Mouse (Mus musculus) intestine, postnatal 0 days (tissue): Measurements from ENCODE around the gene Tprn. TPM values are rescaled to one million over a fixed set of nuclear protein-coding genes. Genes with fewer than 3 reads are reported as not detected.

Experiments used
- ATAC-seq: fragments of 200-750 bp; cut with Nextera tagmentation; 2 replicates; pipeline ENCODE4 v1.8.0; 2017; ENCODE audit warnings: mild to moderate bottlenecking, moderate TSS enrichment, moderate library complexity
- H3K27ac ChIP-seq: fragments of 300-500 bp; sonication (generic); 2 replicates; pipeline ENCODE4 v1.5.1; 2014; ENCODE audit warnings: mild to moderate bottlenecking, low read depth, low read length, moderate library complexity
- H3K27me3 ChIP-seq: fragments of 300-500 bp; sonication (generic); replicated peaks from 2 replicates; pipeline ENCODE4 v1.6.1; 2014; ENCODE audit warnings: low read length, mixed read lengths; ENCODE audit not compliant: control insufficient read depth, insufficient read depth
- H3K36me3 ChIP-seq: fragments of 300-500 bp; sonication (generic); 2 replicates; pipeline ENCODE4 v1.6.1; 2014; ENCODE audit warnings: mild to moderate bottlenecking, moderate library complexity; ENCODE audit not compliant: control insufficient read depth, insufficient read depth
- H3K4me1 ChIP-seq: fragments of 300-500 bp; sonication (generic); replicated peaks from 2 replicates; pipeline ENCODE4 v1.6.1; 2014; ENCODE audit warnings: antibody characterized with exemption, low read length, mixed read lengths; ENCODE audit not compliant: control insufficient read depth, insufficient read depth
- H3K4me2 ChIP-seq: fragments of 300-500 bp; sonication (generic); replicated peaks from 2 replicates; pipeline ENCODE4 v1.6.1; 2014; ENCODE audit warnings: low read depth, mild to moderate bottlenecking, moderate library complexity
- H3K4me3 ChIP-seq: fragments of 300-500 bp; sonication (generic); 2 replicates; pipeline ENCODE4 v1.5.1; 2014; ENCODE audit warnings: low read depth, low read length
- H3K9ac ChIP-seq: fragments of 300-500 bp; sonication (generic); 2 replicates; pipeline ENCODE4 v1.6.1; 2014; ENCODE audit warnings: mild to moderate bottlenecking, low read depth, low read length
- H3K9me3 ChIP-seq: fragments of 300-500 bp; sonication (generic); 2 replicates; pipeline ENCODE4 v1.6.1; 2016; ENCODE audit warnings: mixed run types; ENCODE audit not compliant: control insufficient read depth
- CTCF ChIP-seq: sonication (generic); IDR thresholded peaks from 2 replicates; pipeline ENCODE4 v1.5.1; 2016; ENCODE audit warnings: low read depth, mild to moderate bottlenecking, control low read depth, antibody characterized with exemption, moderate library complexity
- WGBS: fragments of 180-500 bp; shearing (Covaris S2); extraction: QIAGEN DNeasy Blood & Tissue Kit; methylation state at CpG from one replicate; pipeline ENCODE4 v1.1.7; 2014; 5-methylcytosine and 5-hydroxymethylcytosine counted together
- polyA plus RNA-seq: library from polyadenylated mRNA; unstranded; fragments of >200 nt; fragmentation: Nextera tagmentation; extraction: Ambion mirVana; gene quantifications from 2 replicates; pipeline ENCODE4 v1.2.1, GENCODE M21; 2015

Tprn gene
- polyA plus RNA-seq, 1 experiment from 2014 or later = 62.0 TPM

DNA sequence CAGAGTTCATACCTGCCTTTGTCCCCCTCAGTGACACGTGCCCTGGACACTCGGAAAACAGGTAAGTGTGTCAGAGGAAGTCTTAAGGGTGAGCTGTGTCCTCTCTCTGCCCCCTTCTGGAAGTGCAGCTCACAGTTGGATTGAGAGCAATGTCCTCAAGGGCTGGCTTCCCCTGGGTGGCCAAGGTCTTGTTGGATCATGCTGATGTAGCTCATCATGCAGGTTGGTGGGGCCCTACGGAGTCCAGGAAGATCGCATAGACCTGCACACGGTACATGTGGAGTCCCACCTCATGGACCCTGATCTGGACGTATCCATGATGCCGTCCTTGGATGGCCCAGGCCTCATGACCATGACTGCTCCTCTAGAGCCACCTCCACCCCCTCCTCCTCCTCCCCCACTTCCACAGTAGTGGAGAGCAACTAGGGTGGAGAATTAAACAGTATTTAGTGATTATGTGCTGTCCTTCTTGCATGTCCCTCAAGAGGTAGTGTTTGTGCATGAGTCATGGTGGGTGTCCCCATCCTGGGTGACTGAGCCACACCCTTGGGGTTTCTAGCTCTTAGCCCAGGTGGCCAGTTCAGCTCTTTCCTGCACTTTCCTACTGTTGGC lies 26.4 kb downstream of the Tprn start:
- WGBS = 85% methylated on average over 7 of the region's 7 CpGs
- H3K4me2 ChIP-seq = no peak overlapping the region
- 0 out of 2 replicates have a peak, but pooled peaks have one; percentile 28 for TF ChIP-seq CTCF
- no peaks in the 10 kb centered on the region for H3K9me3 ChIP-seq
- no peak overlapping the region for H3K4me3 ChIP-seq
- no peak overlapping the region for H3K27ac ChIP-seq
- H3K27me3 ChIP-seq = peaks cover 45% of the 10 kb centered on the region
- H3K9ac ChIP-seq = no peak overlapping the region
- H3K36me3 ChIP-seq = peaks cover 16% of the 10 kb centered on the region
- ATAC-seq = no peak
- H3K4me1 ChIP-seq = peaks cover 19% of the 10 kb centered on the region; the same call in 1 of the 2 replicates

DNA sequence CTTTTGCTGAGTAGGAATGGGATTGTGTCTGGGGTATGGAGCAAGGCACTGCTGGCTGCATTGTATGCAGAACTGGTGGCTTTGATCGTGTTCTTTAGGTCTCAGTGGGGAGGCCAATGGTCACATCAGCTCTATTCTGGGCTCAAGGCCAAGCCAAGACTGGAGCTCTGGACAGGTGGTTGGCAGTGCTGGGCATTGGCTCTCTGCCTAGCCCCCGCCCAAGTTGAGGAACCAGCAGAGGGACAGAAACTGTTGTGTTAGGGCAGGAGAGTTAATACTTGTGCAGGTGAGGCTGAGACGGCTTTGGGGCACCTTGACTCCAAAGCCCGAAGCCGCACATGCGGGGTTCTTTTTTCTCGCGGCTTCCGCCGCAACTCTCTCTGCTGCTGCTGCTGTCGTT lies 27.2 kb downstream of the Tprn start, which contains the start of gene Lrrc26:
Gene Lrrc26, plus strand, starts transcription at position 265 of the 400 bp plus-strand sequence.
- no peak for ATAC-seq

DNA sequence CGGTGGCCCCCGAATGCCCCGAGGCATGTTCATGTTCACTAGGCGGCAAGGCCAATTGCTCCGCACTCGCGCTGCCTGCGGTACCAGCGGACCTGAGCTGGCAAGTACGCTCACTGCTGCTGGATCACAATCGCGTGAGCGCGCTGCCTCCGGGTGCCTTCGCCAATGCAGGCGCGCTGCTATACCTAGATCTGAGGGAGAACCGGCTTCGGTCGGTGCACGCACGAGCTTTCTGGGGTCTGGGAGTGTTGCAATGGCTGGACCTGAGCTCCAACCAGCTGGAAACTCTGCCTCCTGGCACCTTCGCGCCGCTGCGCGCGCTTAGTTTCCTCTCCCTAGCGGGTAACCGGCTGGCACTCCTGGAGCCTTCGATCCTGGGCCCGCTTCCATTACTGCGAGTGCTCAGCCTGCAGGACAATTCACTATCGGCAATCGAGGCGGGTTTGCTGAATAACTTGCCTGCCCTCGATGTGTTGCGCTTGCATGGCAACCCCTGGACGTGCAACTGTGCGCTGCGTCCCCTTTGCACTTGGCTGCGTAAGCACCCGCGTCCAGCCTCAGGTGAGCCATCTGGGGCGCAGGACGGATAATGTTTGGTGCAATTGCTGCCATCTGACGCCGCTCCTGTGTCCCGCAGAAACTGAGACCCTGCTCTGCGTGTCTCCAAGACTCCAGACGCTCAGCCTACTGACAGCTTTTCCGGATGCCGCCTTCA lies 27.8 kb downstream of the Tprn start:
- Histone ChIP-seq H3K4me1 (peaks cover 19% of the 10 kb centered on the region; the same call in 1 of the 2 replicates), H3K27ac (no peak overlapping the region)

More for the DNA sequence above, 27.2 kb downstream of the Tprn start, which contains the start of gene Lrrc26:
- Histone ChIP-seq H3K9ac (0 out of 2 replicates have a peak within 1 kb of the TSS, but pooled peaks have one; percentile 17), H3K4me1 (peaks cover 19% of the 10 kb centered on the region; the same call in 1 of the 2 replicates), H3K27ac (no peak within 1 kb of the TSS; the same call in 1 of the 2 replicates), H3K27me3 (peaks cover 46% of the 10 kb centered on the region), H3K36me3 (peaks cover 8% of the 10 kb centered on the region; the same call in 1 of the 2 replicates), H3K9me3 (no peaks in the 10 kb centered on the region), H3K4me2 (peak within 1 kb of the TSS; percentile 75), H3K4me3 (peak within 1 kb of the TSS; percentile 42)
- no peak for TF ChIP-seq CTCF
- 8% methylated on average over 11 of the region's 11 CpGs for WGBS

DNA sequence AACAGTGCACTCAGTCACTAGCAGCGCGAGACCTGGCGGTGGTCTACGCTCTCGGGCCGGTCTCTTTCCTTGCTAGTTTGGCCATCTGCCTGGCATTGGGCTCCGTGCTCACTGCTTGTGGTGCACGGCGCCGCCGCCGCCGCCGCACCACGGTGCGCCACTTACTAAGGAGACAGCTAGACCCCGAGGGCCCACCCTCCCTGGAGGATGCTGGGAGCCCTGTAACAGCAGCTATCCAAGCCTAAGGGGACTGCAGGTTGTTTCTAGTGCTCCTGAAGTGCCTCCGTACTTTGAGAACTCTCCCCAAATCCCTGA lies 28.4 kb downstream of the Tprn start:
- H3K4me2 ChIP-seq = peak overlapping the region; percentile 75
- peaks cover 16% of the 10 kb centered on the region; the same call in 1 of the 2 replicates for H3K4me1 ChIP-seq
- H3K4me3 ChIP-seq = peak overlapping the region; percentile 42
- H3K9me3 ChIP-seq = no peaks in the 10 kb centered on the region
- H3K27ac ChIP-seq = no peak overlapping the region
- no peak overlapping the region for H3K9ac ChIP-seq
- WGBS = under 1% methylated on average over 18 of the region's 18 CpGs
- no peak for ATAC-seq
- no peak for TF ChIP-seq CTCF
- H3K27me3 ChIP-seq = peaks cover 46% of the 10 kb centered on the region
- no peaks in the 10 kb centered on the region; the same call in 1 of the 2 replicates for H3K36me3 ChIP-seq

More for the DNA sequence above, 27.8 kb downstream of the Tprn start:
- Histone ChIP-seq H3K4me2 (peak overlapping the region; percentile 75), H3K9me3 (no peaks in the 10 kb centered on the region), H3K27me3 (peaks cover 46% of the 10 kb centered on the region), H3K4me3 (peak overlapping the region; percentile 42), H3K36me3 (peaks cover 2% of the 10 kb centered on the region; the same call in 1 of the 2 replicates), H3K9ac (0 out of 2 replicates have a peak overlapping the region, but pooled peaks have one; percentile 17)
- TF ChIP-seq CTCF = no peak
- WGBS = 2% methylated on average over 54 of the region's 54 CpGs
- ATAC-seq = no peak

DNA sequence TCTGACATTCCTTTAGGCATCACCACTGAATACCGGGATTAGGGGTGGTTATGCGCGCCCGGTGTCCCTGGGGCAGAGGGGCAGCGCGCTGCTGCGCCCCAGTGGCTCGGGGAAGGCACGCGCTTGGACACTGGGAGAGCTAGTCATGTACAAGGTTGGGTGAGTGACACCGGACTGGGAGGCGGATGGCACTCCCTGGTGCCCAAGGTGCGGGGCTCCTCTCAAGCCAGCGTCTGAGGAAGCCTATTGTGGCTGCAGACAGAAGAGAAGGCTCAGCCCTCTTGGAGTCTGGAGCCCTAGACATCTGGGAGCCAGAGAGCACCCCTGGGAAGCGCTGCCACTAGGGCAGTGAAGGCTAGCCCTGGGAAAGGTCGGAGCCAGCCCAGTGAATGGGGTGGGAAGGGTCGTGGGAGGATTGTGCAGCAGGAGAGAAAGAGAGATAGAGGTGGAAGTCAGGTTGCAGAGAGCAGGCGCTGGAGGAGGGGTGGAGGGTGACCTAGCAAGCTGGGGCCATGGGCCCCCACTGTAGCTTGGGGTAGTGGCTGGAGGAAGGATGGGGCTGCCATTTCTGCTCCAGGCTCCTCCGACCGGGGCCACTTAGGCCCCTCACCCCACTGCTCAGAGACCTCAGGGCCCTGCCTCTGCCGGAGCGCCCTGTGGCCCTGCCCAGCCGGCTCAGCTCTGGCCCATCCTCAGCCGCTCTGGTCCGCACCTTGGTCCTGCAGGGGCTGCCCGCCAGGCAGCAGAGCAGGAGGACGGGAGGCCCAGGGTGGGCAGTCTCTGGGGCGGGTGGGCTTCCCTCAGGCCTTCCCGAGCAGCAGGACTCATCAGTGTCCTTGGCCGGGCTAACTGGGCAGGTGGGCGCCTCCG lies 29.0 kb downstream of the Tprn start:
- Histone ChIP-seq H3K36me3 (no peaks in the 10 kb centered on the region; the same call in 1 of the 2 replicates), H3K4me3 (peak overlapping the region; percentile 42), H3K4me2 (peak overlapping the region; percentile 75), H3K4me1 (peaks cover 11% of the 10 kb centered on the region; the same call in 1 of the 2 replicates), H3K9me3 (no peaks in the 10 kb centered on the region), H3K27ac (no peak overlapping the region), H3K9ac (no peak overlapping the region), H3K27me3 (peaks cover 46% of the 10 kb centered on the region)
- WGBS = 8% methylated on average over 27 of the region's 32 CpGs
- TF ChIP-seq CTCF = no peak; the same call in 1 of the 2 replicates
- no peak for ATAC-seq
